Mouse (Mus musculus): ENCODE results near the gene Gpr1.

DNA sequence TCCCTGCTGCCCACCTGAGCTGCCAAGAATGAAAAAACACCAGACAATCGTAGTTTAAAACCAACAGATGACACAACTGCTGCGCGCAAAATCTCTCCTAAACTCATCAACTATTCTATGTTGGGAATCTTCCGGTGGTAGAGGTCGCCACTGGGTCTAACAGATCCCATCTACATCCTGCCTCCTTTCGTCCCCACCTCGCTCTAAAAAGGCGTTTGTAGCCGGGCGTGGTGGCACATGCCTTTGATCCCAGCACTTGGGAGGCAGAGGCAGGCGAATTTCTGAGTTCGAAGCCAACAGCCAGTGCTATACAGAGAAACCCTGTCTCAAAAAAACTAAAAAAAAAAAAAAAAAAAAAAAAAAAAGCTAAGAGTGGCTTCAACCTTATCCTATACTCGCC is 74.1 kb downstream of the Gpr1 start:
- TF ChIP-seq CTCF (IDR thresholded peaks at IDR 0.05; ENCODE audit: extremely low read depth, insufficient read depth, insufficient read length, insufficient replicate concordance): no peak
- no peak for TF ChIP-seq POLR2A (IDR thresholded peaks at IDR 0.05; ENCODE audit: low read depth, low read length)

All from spleen, adult 2 months (tissue).